Mouse (Mus musculus): ENCODE measurements around the gene Dgkq. TPM values are rescaled to one million over a fixed set of nuclear protein-coding genes. Genes with fewer than 3 reads are reported as not detected.

Dgkq gene
- total and polyA plus RNA-seq, 3 experiments: 11.3 TPM; not detected in 1

DNA sequence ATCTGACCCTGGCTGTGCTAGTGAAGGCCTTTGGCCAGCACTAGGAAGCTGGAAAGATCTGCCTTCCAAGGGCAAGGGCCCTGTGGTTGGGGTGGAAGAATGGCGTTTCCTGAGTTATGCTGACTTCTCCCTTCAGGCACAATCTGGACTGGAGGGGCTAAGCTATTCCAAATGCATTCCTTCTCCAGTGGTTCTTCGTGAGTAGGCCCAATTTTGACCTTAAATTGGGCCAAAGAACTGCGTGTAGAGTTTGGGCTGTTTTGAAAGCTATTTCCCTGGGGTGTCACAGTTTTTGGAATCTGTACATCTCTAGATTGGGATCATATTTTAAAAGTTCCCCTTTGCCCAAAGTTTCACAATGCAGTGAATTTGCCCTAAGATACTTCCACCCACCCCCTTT is 27.1 kb upstream of the Dgkq start:
- Histone ChIP-seq H3K9me3 (replicated peaks; ENCODE audit: insufficient read depth, low read length) (no peaks in the 10 kb centered on the region), H3K4me1 (ENCODE audit: control insufficient read depth in 1 of 2, insufficient read depth in 2 of 2, low read length in 2 of 2) (peaks cover 4 to 5% of the 10 kb centered on the region in 2 experiments; a peak in 2 of 4 replicates), H3K4me3 (ENCODE audit: control insufficient read depth in 1 of 2, insufficient read depth in 1 of 2, low read depth in 2 of 2, low read length in 2 of 2) (no peak overlapping the region), H3K79me2 (ENCODE audit: control insufficient read depth, insufficient read depth, low read length, poor library complexity) (peaks cover 3% of the 10 kb centered on the region; the same call in 1 of the 2 replicates), H3K27ac (ENCODE audit: control insufficient read depth, low read depth, low read length) (no peak overlapping the region), H3K9ac (ENCODE audit: control insufficient read depth, low read depth, low read length, poor library complexity, severe bottlenecking) (no peak overlapping the region), H3K36me3 (ENCODE audit: control insufficient read depth in 1 of 2, insufficient read depth in 2 of 2, low read length in 2 of 2) (no peaks in the 10 kb centered on the region), H3K27me3 (ENCODE audit: control insufficient read depth in 1 of 2, insufficient read depth in 2 of 2, low read length in 2 of 2) (no peaks in the 10 kb centered on the region)
- TF ChIP-seq USF1 (IDR thresholded peaks at IDR 0.05; ENCODE audit: low read depth, low read length) (no peak), SIN3A (IDR thresholded peaks at IDR 0.05; ENCODE audit: low read length) (no peak), TCF12 (IDR thresholded peaks at IDR 0.05; ENCODE audit: low read depth, low read length) (no peak), ETS1 (IDR thresholded peaks at IDR 0.05; ENCODE audit: low read depth, low read length) (no peak), NELFE (IDR thresholded peaks at IDR 0.05; ENCODE audit: low read depth, low read length) (no peak), MAX (IDR thresholded peaks at IDR 0.05; ENCODE audit: low read length) (no peak), HCFC1 (IDR thresholded peaks at IDR 0.05; ENCODE audit: low read depth, low read length) (no peak), MEF2A (IDR thresholded peaks at IDR 0.05; ENCODE audit: extremely low read depth, insufficient replicate concordance, low read depth, low read length, poor library complexity, severe bottlenecking) (no peak), TBP (IDR thresholded peaks at IDR 0.05; ENCODE audit: low read depth, low read length) (no peak), ZC3H11A (IDR thresholded peaks at IDR 0.05; ENCODE audit: low read depth, low read length) (no peak), TAL1 (IDR thresholded peaks at IDR 0.05; ENCODE audit: low read length) (no peak), CHD1 (IDR thresholded peaks at IDR 0.05; ENCODE audit: low read depth, low read length) (no peak), MAZ (IDR thresholded peaks at IDR 0.05; ENCODE audit: low read depth, low read length) (no peak), ZNF384 (IDR thresholded peaks at IDR 0.05; ENCODE audit: low read depth, low read length) (no peak), GABPA (IDR thresholded peaks at IDR 0.05; ENCODE audit: low read depth, low read length) (no peak)
- DNase-seq (ENCODE audit: low read depth, low spot score): no peak

GRCm38 (mm10) chr5:108695861-108696260 is 26.4 kb upstream of the Dgkq start:
- peaks cover 4 to 5% of the 10 kb centered on the region in 2 experiments; a peak in 2 of 4 replicates for H3K4me1 ChIP-seq (ENCODE audit: control insufficient read depth in 1 of 2, insufficient read depth in 2 of 2, low read length in 2 of 2)
- H3K27me3 ChIP-seq (ENCODE audit: control insufficient read depth in 1 of 2, insufficient read depth in 2 of 2, low read length in 2 of 2): no peaks in the 10 kb centered on the region

More at GRCm38 (mm10) chr5:108695861-108696260, 26.4 kb upstream of the Dgkq start:
- no peak overlapping the region for H3K27ac ChIP-seq (ENCODE audit: control insufficient read depth, low read depth, low read length)
- H3K9me3 ChIP-seq (replicated peaks; ENCODE audit: insufficient read depth, low read length): no peaks in the 10 kb centered on the region
- no peak for DNase-seq (ENCODE audit: low read depth, low spot score)
- H3K79me2 ChIP-seq (ENCODE audit: control insufficient read depth, insufficient read depth, low read length, poor library complexity): peaks cover 3% of the 10 kb centered on the region; the same call in 1 of the 2 replicates
- no peak overlapping the region for H3K4me3 ChIP-seq (ENCODE audit: control insufficient read depth in 1 of 2, insufficient read depth in 1 of 2, low read depth in 2 of 2, low read length in 2 of 2)
- H3K36me3 ChIP-seq (ENCODE audit: control insufficient read depth in 1 of 2, insufficient read depth in 2 of 2, low read length in 2 of 2): no peaks in the 10 kb centered on the region
- H3K9ac ChIP-seq (ENCODE audit: control insufficient read depth, low read depth, low read length, poor library complexity, severe bottlenecking): no peak overlapping the region
- TF ChIP-seq TCF12 (IDR thresholded peaks at IDR 0.05; ENCODE audit: low read depth, low read length): no peak

Measured in MEL (cell line).